Mouse (Mus musculus): ENCODE results near the gene Slc30a4. TPM values are rescaled to one million over a fixed set of nuclear protein-coding genes. Genes with fewer than 3 reads are reported as not detected.
A peak's percentile ranks its signal among the peaks of the same experiment; 100 is the strongest.

Gene Slc30a4
- polyA plus RNA-seq, 1 experiment from 2014 or later = 17.2 TPM

- no peaks in the 10 kb centered on the region for H3K4me1 ChIP-seq (ENCODE audit: control insufficient read depth, insufficient read depth, low read length)
- no peak overlapping the region for H3K27ac ChIP-seq (replicated peaks; ENCODE audit: low read depth, low read length)
- no peaks in the 10 kb centered on the region for H3K9me3 ChIP-seq (ENCODE audit: control insufficient read depth, low read length)
- H3K9ac ChIP-seq (ENCODE audit: low read depth, low read length) = no peak overlapping the region
- no peaks in the 10 kb centered on the region for H3K36me3 ChIP-seq (ENCODE audit: control insufficient read depth, insufficient read depth, low read length)
- no peaks in the 10 kb centered on the region for H3K27me3 ChIP-seq (replicated peaks; ENCODE audit: control insufficient read depth, insufficient read depth, low read length)
- no peak overlapping the region for H3K4me3 ChIP-seq (ENCODE audit: low read depth, low read length)
- WGBS = 70% methylated on average over 3 of the region's 3 CpGs
- no peak overlapping the region for H3K4me2 ChIP-seq (ENCODE audit: low read depth, low read length)
- ATAC-seq (ENCODE audit: low read depth) (no peak), DNase-seq (ENCODE audit: low spot score) (no peak)
Measured at GRCm38 (mm10) chr2:122716301-122716842, 13.9 kb upstream of the Slc30a4 start.

DNA sequence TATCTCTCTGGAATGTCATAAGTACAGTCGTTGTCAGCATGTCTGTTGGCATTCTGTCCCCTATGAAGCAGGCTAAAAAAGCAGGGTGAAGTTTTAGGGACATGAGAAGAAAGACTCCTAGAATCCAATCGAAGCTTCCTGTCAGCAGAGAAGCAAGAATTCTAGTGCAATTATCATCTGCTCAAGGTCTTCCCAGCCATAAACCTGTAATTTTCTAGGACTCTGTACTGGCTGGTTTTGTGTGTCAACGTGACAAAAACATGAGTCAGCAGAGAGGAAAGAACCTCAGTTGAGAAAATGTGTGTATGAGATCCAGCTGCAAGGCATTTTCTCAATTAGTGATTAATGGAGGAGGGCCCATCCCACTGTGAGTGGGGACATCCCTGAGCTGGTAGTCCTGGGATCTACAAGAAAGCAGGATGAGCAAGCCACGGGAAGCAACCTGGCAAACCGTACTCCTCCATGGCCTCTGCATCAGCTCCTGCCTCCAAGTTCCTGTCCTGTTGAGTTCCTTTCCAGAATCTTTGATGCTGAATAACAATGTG, 12.8 kb upstream of the Slc30a4 start:
- H3K27me3 ChIP-seq (replicated peaks; ENCODE audit: control insufficient read depth, insufficient read depth, low read length) = no peaks in the 10 kb centered on the region
- DNase-seq (ENCODE audit: low spot score) (no peak), ATAC-seq (ENCODE audit: low read depth) (no peak)
- no peak overlapping the region for H3K9ac ChIP-seq (ENCODE audit: low read depth, low read length)
- H3K4me2 ChIP-seq (ENCODE audit: low read depth, low read length) = no peak overlapping the region
- no peaks in the 10 kb centered on the region for H3K9me3 ChIP-seq (ENCODE audit: control insufficient read depth, low read length)
- WGBS = 61% methylated on average over 5 of the region's 5 CpGs
- no peak overlapping the region for H3K4me3 ChIP-seq (ENCODE audit: low read depth, low read length)
- H3K36me3 ChIP-seq (ENCODE audit: control insufficient read depth, insufficient read depth, low read length) = no peaks in the 10 kb centered on the region
- no peak overlapping the region for H3K27ac ChIP-seq (replicated peaks; ENCODE audit: low read depth, low read length)
- no peaks in the 10 kb centered on the region for H3K4me1 ChIP-seq (ENCODE audit: control insufficient read depth, insufficient read depth, low read length)

GRCm38 (mm10) chr2:122712848-122713247, 10.4 kb upstream of the Slc30a4 start:
- 82% methylated on average over 2 of the region's 2 CpGs for WGBS
- no peaks in the 10 kb centered on the region for H3K36me3 ChIP-seq (ENCODE audit: control insufficient read depth, insufficient read depth, low read length)
- no peak overlapping the region for H3K9ac ChIP-seq (ENCODE audit: low read depth, low read length)
- no peak overlapping the region for H3K4me3 ChIP-seq (ENCODE audit: low read depth, low read length)
- no peaks in the 10 kb centered on the region for H3K4me1 ChIP-seq (ENCODE audit: control insufficient read depth, insufficient read depth, low read length)
- H3K4me2 ChIP-seq (ENCODE audit: low read depth, low read length) = no peak overlapping the region
- H3K27me3 ChIP-seq (replicated peaks; ENCODE audit: control insufficient read depth, insufficient read depth, low read length) = no peaks in the 10 kb centered on the region
- no peaks in the 10 kb centered on the region for H3K9me3 ChIP-seq (ENCODE audit: control insufficient read depth, low read length)
- ATAC-seq (ENCODE audit: low read depth) (no peak), DNase-seq (ENCODE audit: low spot score) (no peak)
- H3K27ac ChIP-seq (replicated peaks; ENCODE audit: low read depth, low read length) = no peak overlapping the region

DNA sequence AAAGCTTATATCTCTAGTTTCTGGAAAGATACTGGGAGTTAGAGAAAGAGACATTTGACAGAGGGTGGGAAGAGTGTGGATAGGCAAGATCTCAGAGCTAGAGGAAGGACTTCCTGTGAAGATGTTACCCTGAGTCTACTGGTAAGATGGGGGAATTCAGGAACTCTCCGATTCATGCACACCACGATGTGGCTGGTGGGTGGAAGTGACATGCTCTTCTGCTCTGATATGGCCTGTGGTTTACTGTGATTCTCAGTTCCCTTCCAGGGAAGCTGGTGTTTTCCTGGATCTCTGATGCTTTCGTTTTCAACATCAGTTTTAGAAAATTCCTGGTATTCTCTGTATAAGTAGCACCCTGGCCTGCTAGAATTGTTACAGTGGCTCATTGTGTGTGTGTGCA, 9.4 kb upstream of the Slc30a4 start:
- Histone ChIP-seq H3K4me2 (ENCODE audit: low read depth, low read length) (no peak overlapping the region), H3K9me3 (ENCODE audit: control insufficient read depth, low read length) (no peaks in the 10 kb centered on the region), H3K4me3 (ENCODE audit: low read depth, low read length) (no peak overlapping the region), H3K27ac (replicated peaks; ENCODE audit: low read depth, low read length) (no peak overlapping the region), H3K9ac (ENCODE audit: low read depth, low read length) (no peak overlapping the region), H3K27me3 (replicated peaks; ENCODE audit: control insufficient read depth, insufficient read depth, low read length) (no peaks in the 10 kb centered on the region), H3K4me1 (ENCODE audit: control insufficient read depth, insufficient read depth, low read length) (no peaks in the 10 kb centered on the region), H3K36me3 (ENCODE audit: control insufficient read depth, insufficient read depth, low read length) (no peaks in the 10 kb centered on the region)
- DNase-seq (ENCODE audit: low spot score) = no peak
- no peak for ATAC-seq (ENCODE audit: low read depth)
- WGBS = 66% methylated on average over 3 of the region's 3 CpGs

DNA sequence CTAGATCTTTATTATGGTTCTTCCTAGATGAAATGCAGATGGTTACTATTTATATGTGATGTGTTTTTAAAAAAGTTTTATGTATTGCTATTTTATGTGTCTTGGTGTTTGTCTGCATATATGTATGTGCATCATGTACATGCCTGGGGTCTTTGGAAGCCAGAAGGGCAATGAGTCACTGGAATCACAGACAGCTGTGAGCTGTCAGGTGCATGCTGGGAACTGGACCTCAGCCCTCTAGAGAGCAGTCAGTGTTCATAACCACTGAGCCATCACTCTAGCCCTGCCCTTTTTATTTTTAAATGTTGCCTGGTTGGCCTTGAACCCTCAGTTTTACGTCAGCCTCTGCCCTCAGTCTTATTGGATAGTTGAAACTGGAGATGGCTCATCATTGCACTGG, 6.7 kb upstream of the Slc30a4 start:
- Histone ChIP-seq H3K36me3 (ENCODE audit: control insufficient read depth, insufficient read depth, low read length) (no peaks in the 10 kb centered on the region), H3K9me3 (ENCODE audit: control insufficient read depth, low read length) (no peaks in the 10 kb centered on the region), H3K27ac (replicated peaks; ENCODE audit: low read depth, low read length) (no peak overlapping the region), H3K4me3 (ENCODE audit: low read depth, low read length) (no peak overlapping the region), H3K9ac (ENCODE audit: low read depth, low read length) (no peak overlapping the region), H3K4me2 (ENCODE audit: low read depth, low read length) (no peak overlapping the region), H3K4me1 (ENCODE audit: control insufficient read depth, insufficient read depth, low read length) (no peaks in the 10 kb centered on the region), H3K27me3 (replicated peaks; ENCODE audit: control insufficient read depth, insufficient read depth, low read length) (no peaks in the 10 kb centered on the region)
- DNase-seq (ENCODE audit: low spot score) = no peak
- no peak for ATAC-seq (ENCODE audit: low read depth)
- WGBS = 75% methylated on average over 1 of the region's 1 CpGs

DNA sequence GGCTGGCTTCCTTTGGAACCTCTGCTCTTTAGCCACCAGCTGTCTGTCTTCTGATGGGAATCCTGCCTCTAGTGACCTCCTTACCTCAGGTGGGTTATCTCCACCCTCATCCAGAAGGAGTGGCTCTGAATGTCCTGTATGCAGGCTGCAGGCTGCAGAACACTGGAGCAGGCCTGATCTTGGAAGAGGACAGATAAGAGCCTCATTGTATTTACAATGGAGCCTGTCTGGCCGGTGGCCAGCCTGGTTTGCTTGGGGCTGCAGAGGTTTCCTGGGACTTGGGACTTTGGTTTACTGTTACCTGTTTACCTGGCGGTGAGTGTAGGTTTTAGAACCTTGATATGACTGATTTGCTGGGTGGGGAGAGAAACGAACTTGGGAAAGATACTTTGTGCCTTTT, 5.6 kb upstream of the Slc30a4 start:
- Histone ChIP-seq H3K4me2 (ENCODE audit: low read depth, low read length) (no peak overlapping the region), H3K9ac (ENCODE audit: low read depth, low read length) (no peak overlapping the region), H3K9me3 (ENCODE audit: control insufficient read depth, low read length) (no peaks in the 10 kb centered on the region), H3K27ac (replicated peaks; ENCODE audit: low read depth, low read length) (no peak overlapping the region), H3K27me3 (replicated peaks; ENCODE audit: control insufficient read depth, insufficient read depth, low read length) (no peaks in the 10 kb centered on the region), H3K36me3 (ENCODE audit: control insufficient read depth, insufficient read depth, low read length) (no peaks in the 10 kb centered on the region), H3K4me3 (ENCODE audit: low read depth, low read length) (no peak overlapping the region), H3K4me1 (ENCODE audit: control insufficient read depth, insufficient read depth, low read length) (no peaks in the 10 kb centered on the region)
- no peak for DNase-seq (ENCODE audit: low spot score)
- no peak for ATAC-seq (ENCODE audit: low read depth)
- 53% methylated on average over 3 of the region's 3 CpGs for WGBS

DNA sequence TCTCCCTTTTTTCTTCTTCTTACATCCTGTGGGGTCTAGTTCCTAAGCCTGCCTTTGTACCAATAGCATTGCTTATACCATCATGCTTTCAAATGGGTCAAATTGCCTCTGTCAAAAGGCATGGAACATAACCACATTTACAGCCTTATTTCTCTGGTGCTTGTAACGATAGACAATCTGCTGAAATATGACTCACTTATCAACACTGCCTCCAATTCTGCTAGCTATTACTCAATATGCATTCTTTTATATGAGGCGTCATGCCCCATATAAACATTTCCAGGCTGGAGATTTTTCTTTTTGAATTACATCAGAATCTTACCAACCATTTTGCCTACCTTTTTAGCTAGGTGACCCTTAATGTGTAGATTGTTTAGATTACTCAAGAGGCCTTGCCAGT, 2.1 kb upstream of the Slc30a4 start:
- H3K4me2 ChIP-seq (ENCODE audit: low read depth, low read length) = no peak overlapping the region
- H3K36me3 ChIP-seq (ENCODE audit: control insufficient read depth, insufficient read depth, low read length) = no peaks in the 10 kb centered on the region
- H3K27ac ChIP-seq (replicated peaks; ENCODE audit: low read depth, low read length) = no peak overlapping the region
- no peak for DNase-seq (ENCODE audit: low spot score)
- 73% methylated on average over 2 of the region's 2 CpGs for WGBS
- H3K4me1 ChIP-seq (ENCODE audit: control insufficient read depth, insufficient read depth, low read length) = peaks cover 15% of the 10 kb centered on the region
- H3K27me3 ChIP-seq (replicated peaks; ENCODE audit: control insufficient read depth, insufficient read depth, low read length) = no peaks in the 10 kb centered on the region
- H3K9ac ChIP-seq (ENCODE audit: low read depth, low read length) = no peak overlapping the region
- H3K4me3 ChIP-seq (ENCODE audit: low read depth, low read length) = no peak overlapping the region
- H3K9me3 ChIP-seq (ENCODE audit: control insufficient read depth, low read length) = no peaks in the 10 kb centered on the region
- no peak for ATAC-seq (ENCODE audit: low read depth)

- Histone ChIP-seq H3K4me3 (ENCODE audit: low read depth, low read length) (peak overlapping the region; percentile 74), H3K9ac (ENCODE audit: low read depth, low read length) (peak overlapping the region; percentile 85), H3K36me3 (ENCODE audit: control insufficient read depth, insufficient read depth, low read length) (no peaks in the 10 kb centered on the region), H3K4me1 (ENCODE audit: control insufficient read depth, insufficient read depth, low read length) (peaks cover 15% of the 10 kb centered on the region), H3K27ac (replicated peaks; ENCODE audit: low read depth, low read length) (peak overlapping the region; percentile 35; the same call in 1 of the 2 replicates), H3K4me2 (ENCODE audit: low read depth, low read length) (peak overlapping the region; percentile 79), H3K27me3 (replicated peaks; ENCODE audit: control insufficient read depth, insufficient read depth, low read length) (no peaks in the 10 kb centered on the region), H3K9me3 (ENCODE audit: control insufficient read depth, low read length) (no peaks in the 10 kb centered on the region)
- WGBS = under 1% methylated on average over 15 of the region's 15 CpGs
- DNase-seq (ENCODE audit: low spot score) (no peak), ATAC-seq (ENCODE audit: low read depth) (no peak)
Measured at GRCm38 (mm10) chr2:122701871-122702180, 637 bp downstream of the Slc30a4 start.

DNA sequence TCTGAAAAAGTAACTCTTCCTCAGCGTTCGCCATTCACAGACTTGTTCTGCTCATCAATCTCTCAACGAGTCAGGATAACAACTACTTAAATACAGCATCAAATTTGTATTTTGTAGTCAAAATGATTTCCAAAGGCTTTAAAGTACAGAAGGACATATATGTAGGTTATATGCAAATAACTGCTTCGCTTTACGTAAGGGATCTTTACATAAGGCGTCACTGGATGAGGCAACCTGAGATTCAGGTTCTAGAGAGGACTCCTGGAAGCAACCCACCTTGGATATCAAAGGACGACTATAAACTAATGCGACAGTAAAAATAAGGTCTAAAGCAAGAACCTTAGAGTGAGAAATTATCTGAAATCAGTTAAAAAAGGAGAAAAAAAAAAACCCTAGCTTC, 1.5 kb downstream of the Slc30a4 start:
- Histone ChIP-seq H3K27ac (replicated peaks; ENCODE audit: low read depth, low read length) (no peak overlapping the region), H3K9me3 (ENCODE audit: control insufficient read depth, low read length) (no peaks in the 10 kb centered on the region), H3K4me1 (ENCODE audit: control insufficient read depth, insufficient read depth, low read length) (peaks cover 15% of the 10 kb centered on the region), H3K9ac (ENCODE audit: low read depth, low read length) (peak overlapping the region; percentile 85), H3K4me3 (ENCODE audit: low read depth, low read length) (peak overlapping the region; percentile 74), H3K36me3 (ENCODE audit: control insufficient read depth, insufficient read depth, low read length) (no peaks in the 10 kb centered on the region), H3K4me2 (ENCODE audit: low read depth, low read length) (peak overlapping the region; percentile 79), H3K27me3 (replicated peaks; ENCODE audit: control insufficient read depth, insufficient read depth, low read length) (no peaks in the 10 kb centered on the region)
- 62% methylated on average over 8 of the region's 8 CpGs for WGBS
- no peak for DNase-seq (ENCODE audit: low spot score)
- no peak for ATAC-seq (ENCODE audit: low read depth)

Data from embryonic facial prominence, embryonic 14.5 days (tissue).